Mouse (Mus musculus): Measurements from ENCODE around the gene Gm7030. TPM values are rescaled to one million over a fixed set of nuclear protein-coding genes. Genes with fewer than 3 reads are reported as not detected.
"Not testable (repeated sequence)": the region's sequence is repeated elsewhere in the genome, so short reads cannot be mapped to it uniquely, and the experiment has no call there.

Gene Gm7030
- not detected for total RNA-seq (2021)
- long read RNA-seq, experiment 1: 0 reads
- long read RNA-seq, experiment 2: 0 reads

- DNase-seq; intact Hi-C loops (cut with DNase I): not testable (repeated sequence)
These were observed at the start of gene Gm7030 for GRCm38 (mm10) chr17:36128968-36129817. Gene Gm7030 (minus strand): TSS chr17:36129425.

GRCm38 (mm10) chr17:36178938-36179337 lies 49.7 kb upstream of the Gm7030 start:
- DNase-seq; intact Hi-C loops (cut with DNase I): not testable (repeated sequence)

- DNase-seq: not testable (repeated sequence)
These were observed 46.9 kb upstream of the Gm7030 start for GRCm38 (mm10) chr17:36176132-36176531.

DNA sequence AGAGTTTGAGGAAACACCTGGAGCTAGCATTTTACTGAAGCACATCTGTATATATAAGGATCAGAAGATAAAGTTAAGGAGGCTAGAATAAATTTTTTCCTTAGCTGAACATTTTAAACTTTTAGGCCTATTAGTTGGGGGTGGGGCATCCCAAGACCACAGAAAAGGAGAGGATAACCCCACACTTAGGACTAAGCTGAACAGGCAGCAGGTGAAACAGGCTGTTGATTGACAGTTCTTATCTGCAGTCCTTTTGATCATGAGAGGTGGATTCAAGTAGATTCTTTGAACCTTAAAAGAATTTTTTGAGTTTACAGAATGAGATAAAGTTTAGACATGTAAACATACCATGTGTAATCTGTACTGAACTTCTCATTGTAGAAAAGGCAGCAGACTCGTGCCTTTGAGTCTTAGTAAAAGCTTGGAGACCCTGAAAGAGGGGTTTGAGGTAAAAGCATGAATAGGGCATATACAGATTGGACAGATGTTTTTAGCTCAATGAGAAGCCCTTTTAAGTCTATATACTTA lies 41.1 kb upstream of the Gm7030 start:
- DNase-seq: no peak
- intact Hi-C loops (cut with DNase I): no loop called here

More at GRCm38 (mm10) chr17:36176132-36176531, 46.9 kb upstream of the Gm7030 start:
- intact Hi-C loops (cut with DNase I): not testable (repeated sequence)

DNA sequence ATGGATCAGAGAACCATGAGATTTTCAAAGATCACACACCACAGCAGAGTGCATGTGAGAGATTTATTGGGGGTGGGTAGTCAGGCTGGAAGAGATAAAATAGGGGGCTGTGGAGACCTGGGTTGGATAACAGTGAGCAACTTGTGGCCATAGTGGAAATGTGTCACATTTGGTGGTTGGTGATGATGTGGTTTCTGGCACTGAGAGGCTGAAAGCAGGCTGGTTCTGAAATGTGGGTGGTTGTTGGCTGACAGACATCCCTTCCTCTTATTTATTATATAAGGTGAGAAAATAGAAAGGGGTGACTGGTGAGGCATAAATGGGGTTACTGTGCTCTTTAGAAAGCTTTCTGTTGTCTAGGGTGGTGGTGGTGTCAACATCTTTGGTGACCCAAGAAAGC lies 40.5 kb upstream of the Gm7030 start:
- DNase-seq: no peak
- intact Hi-C loops (cut with DNase I): no loop called here

GRCm38 (mm10) chr17:36169094-36169493 lies 39.9 kb upstream of the Gm7030 start:
- intact Hi-C loops (cut with DNase I); DNase-seq: not testable (repeated sequence)

DNA sequence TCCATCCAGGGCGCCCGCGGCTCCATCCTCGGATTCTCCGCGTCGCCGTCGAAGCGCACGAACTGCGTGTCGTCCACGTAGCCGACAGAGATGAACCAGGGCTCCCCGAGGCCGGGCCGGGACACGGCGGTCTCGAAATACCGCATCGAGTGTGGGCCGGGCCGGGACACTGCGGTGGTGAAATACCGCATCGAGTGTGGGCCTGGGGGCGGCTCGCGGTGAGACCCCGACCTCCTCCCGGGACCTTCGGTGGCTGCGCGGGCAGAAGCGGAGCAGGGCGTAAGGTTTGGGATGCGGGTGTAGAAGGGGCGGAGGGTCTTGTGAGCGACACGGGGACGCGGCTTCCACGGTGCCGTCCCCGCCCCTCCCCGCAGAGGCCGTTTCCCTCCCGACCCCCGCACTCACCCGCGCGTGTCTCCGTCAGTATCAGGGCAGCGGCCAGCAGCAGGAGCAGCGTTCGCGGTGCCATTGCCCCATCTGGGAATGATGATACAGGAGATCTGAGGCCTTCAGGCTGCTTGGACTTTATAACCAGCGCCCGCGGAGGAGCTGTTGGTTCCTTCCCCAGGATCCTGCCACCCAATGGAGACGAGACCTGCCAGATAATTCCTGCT lies 38.9 kb upstream of the Gm7030 start, which contains the start of gene Gm8909:
Gene Gm8909 (minus strand): TSS at position 499 of the 614 bp plus-strand sequence.
- no peak for DNase-seq
- intact Hi-C loops (cut with DNase I): no loop called here

DNA sequence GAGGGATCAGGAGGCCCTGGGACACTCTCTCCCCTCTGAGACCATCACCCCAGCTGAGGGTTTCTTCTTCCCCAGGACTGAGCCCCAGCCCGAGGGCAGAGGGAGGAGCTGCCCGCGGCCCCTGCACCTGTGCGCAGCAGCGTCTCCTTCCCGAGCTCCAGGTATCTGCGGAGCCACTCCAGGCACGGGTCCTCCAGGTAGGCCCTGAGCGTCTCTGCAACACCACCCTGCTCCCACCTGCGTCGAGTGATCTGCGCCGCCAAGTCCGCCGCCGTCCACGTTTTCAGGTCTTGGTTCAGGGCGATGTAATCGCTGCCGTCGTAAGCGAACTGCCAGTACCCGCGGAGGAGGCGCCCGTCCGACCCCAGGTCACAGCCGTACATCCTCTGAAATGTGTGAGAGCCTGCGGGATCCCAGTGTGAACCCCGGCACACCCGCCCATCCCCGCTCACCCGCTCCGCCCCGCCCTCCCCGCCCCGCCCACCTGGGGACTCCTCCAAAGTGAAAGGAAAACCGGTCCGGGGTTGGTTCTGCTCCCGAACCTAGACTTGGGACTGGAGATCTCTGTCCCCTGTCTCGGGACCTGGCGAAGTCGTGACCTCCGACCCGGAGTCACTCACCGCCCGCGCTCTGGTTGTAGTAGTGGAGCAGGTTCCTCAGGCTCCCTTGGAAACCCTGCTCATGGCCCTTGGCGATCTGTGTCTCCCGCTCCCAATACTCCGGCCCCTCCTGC lies 38.2 kb upstream of the Gm7030 start:
- no peak for DNase-seq
- intact Hi-C loops (cut with DNase I): no loop called here

- DNase-seq; intact Hi-C loops (cut with DNase I): not testable (repeated sequence)
These were observed 37.7 kb upstream of the Gm7030 start for GRCm38 (mm10) chr17:36166901-36167300.

- no peak for DNase-seq
- intact Hi-C loops (cut with DNase I): no loop called here
These were observed 32.2 kb upstream of the Gm7030 start for GRCm38 (mm10) chr17:36161129-36162051.

DNA sequence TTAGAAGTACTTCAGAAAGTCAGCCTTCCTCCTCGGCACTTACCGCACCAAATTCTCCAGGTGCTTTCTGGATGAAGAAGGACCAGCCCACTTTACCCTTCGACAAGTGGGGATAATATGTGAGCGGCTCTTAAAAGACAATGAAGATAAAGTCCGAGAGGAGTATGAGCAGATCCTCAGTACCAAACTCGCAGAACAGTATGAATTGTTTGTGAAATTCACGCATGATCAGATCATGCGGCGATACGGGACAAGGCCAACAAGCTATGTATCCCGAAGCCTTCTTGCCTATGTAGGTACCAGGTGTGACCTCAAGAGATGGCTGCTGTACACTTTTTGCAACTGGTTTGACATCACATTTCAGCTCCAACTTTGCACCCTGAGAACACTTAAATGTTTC lies 29.0 kb upstream of the Gm7030 start:
- DNase-seq; intact Hi-C loops (cut with DNase I): not testable (repeated sequence)

DNA sequence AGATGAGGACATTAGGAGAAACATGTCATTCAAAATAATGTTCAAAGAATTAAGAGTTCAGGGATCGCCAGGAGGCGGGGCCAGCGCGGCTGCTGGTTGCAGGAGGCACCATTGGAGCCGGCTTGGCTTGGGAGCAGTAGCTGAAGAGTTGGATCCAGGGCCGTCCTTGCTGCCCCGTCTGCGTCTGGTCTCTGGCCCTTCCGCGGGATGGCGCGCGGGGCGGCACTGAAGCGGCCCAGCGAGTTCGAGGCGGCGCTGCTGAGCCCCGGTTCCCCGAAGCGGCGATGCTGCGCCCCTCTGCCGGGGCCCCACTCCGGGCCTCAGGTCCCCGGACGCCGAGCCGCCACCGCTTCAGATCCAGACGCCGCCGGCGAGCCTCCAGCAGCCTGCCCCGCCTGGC lies 28.6 kb upstream of the Gm7030 start:
- intact Hi-C loops (cut with DNase I); DNase-seq: not testable (repeated sequence)

DNA sequence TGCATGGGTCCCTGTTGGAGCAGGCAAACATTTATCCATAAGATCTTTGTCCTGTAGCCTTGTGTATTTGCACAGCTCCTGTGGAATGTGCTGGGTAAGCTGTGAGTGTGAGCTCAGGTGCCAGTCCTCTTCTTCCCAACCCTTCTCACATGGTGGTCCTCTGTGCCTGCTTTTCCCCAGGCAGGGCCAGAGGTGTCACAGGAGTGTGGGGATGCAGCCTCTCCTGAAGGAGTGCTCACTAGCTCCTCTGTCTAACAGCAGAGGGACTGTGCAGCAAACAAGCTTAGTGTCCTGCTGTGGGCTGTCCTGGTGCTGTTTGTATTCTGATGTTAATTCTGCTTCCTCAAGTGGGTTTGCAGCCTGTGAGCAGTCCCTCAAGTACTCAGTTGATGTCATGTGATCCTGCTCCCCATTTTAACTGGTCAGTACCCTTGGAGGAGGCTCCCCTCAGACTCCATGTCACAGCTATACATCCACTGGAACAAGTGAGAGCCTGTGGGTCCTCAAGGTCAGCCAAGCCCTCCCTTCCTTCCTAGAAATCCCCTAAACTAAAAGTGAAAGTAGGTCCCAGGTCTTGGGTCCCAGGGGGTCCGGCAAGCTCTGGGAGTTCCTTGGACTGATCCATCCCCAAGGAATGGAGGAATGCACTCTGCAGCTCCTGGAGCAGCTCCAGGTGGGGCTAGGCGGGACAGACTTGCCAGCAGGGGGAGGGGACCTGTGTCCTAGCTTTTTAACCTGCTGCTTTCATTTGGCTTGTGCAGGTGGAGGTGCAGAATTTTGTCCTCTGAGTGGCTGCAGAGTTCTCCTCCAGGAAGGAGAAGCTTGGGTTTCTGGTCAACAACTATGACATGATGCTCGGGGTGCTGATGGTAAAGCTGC lies 25.3 kb upstream of the Gm7030 start:
- DNase-seq: no peak
- intact Hi-C loops (cut with DNase I): no loop called here

DNA sequence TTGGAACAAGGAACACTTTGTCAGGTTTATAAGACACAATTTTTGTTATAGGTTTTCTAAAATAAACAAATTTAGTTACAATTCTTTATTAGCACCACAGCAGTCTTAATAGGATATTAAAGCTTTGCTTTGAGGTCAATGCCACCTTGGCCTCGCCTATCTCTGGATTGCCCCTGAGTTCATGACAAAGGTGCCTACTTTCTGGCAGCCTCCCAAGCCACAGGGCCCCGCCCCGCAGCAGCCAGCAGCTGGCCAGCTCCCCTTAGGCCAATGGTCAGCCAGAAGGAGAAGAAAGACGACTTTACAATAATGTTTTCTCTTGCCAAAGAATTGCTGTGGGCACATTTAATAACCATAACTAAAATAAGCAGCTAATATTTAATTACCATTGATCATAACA lies 22.0 kb upstream of the Gm7030 start:
- intact Hi-C loops (cut with DNase I): not testable (repeated sequence)

DNA sequence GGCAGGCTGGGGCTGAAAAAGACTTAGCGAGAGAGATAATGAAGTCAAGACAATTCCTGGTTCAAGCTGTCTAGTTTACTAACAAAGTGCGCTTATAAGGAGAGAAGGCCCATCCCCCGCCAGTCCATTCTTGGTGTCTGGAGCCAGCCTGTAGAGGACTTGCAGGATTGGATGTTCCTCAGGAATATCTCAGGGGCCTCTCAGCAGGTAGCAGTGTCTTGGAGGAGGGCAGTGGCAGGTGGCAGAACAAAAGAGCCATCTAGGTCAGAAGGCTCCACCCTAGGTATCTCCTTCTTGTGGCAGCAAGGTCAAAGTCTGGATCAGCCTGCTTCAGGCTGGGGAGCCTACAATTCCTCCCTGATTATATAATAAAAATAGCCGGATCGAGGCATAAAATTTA lies 19.2 kb upstream of the Gm7030 start:
- DNase-seq; intact Hi-C loops (cut with DNase I): not testable (repeated sequence)

More for the DNA sequence above, 22.0 kb upstream of the Gm7030 start:
- DNase-seq: not testable (repeated sequence)

DNA sequence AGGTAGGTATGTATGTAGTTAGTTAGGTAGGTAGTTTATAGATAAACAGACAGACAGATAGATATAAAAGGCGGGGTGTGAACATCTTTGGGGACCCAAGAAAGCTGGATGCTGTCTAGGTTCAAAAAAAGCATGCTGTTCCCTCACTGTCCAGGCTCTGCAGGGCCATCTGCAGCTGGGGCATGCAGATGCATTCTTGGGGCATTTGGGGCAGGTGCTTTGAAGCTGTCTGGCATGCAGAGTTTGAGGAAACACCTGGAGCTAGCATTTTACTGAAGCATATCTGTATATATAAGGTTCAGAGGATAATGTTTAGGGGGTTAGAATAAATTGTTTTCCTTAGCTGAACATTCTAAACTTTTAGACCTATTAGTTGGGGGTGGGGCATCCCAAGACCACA lies 17.7 kb upstream of the Gm7030 start:
- DNase-seq; intact Hi-C loops (cut with DNase I): not testable (repeated sequence)

DNA sequence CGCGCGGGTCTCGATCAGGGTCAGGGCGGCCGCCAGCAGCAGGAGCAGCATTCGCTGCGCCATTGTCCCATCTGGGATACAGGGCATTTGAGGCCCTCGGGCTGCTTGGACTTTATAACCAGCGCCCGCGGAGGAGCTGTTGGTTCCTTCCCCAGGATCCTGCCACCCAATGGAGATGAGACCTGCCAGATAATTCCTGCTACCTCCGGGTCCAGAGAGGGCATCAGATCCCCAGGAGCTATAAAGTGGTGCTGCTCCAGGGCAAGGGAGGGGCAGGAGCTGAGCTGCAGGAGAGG lies 16.6 kb upstream of the Gm7030 start:
- DNase-seq; intact Hi-C loops (cut with DNase I): not testable (repeated sequence)

GRCm38 (mm10) chr17:36145111-36145860 lies 16.1 kb upstream of the Gm7030 start:
- no peak for DNase-seq

More at GRCm38 (mm10) chr17:36145111-36145860, 16.1 kb upstream of the Gm7030 start:
- intact Hi-C loops (cut with DNase I): no loop called here

Data from gastrocnemius, postnatal 36 days (tissue).